Mouse (Mus musculus) midbrain, embryonic 13.5 days (tissue): Measurements from ENCODE around the gene Gfi1. TPM values are rescaled to one million over a fixed set of nuclear protein-coding genes. Genes with fewer than 3 reads are reported as not detected.
A peak's percentile ranks its signal among the peaks of the same experiment; 100 is the strongest.

Experiments used
- ATAC-seq: fragments of 200-750 bp; cut with Nextera tagmentation; 2 replicates; pipeline ENCODE4 v1.8.0; 2017; ENCODE audit warnings: mild to moderate bottlenecking, moderate TSS enrichment, moderate library complexity
- H3K27ac ChIP-seq: fragments of 300-500 bp; sonication (generic); 2 replicates; pipeline ENCODE4 v1.5.1; 2015; ENCODE audit warnings: inconsistent platforms, mild to moderate bottlenecking, moderate library complexity
- H3K27me3 ChIP-seq: fragments of 300-500 bp; sonication (generic); 2 replicates; pipeline ENCODE4 v1.6.1; 2015; ENCODE audit warnings: mild to moderate bottlenecking, inconsistent platforms
- H3K36me3 ChIP-seq: fragments of 300-500 bp; sonication (generic); 2 replicates; pipeline ENCODE4 v1.6.1; 2015; ENCODE audit warnings: mild to moderate bottlenecking, inconsistent platforms
- H3K4me1 ChIP-seq: fragments of 300-500 bp; sonication (generic); replicated peaks from 2 replicates; pipeline ENCODE4 v1.6.1; 2015; ENCODE audit warnings: inconsistent platforms
- H3K4me2 ChIP-seq: fragments of 300-500 bp; sonication (generic); replicated peaks from 2 replicates; pipeline ENCODE4 v1.6.1; 2015; ENCODE audit warnings: moderate library complexity, mild to moderate bottlenecking, inconsistent platforms
- H3K4me3 ChIP-seq: fragments of 300-500 bp; sonication (generic); replicated peaks from 2 replicates; pipeline ENCODE4 v1.5.1; 2015; ENCODE audit warnings: mild to moderate bottlenecking, inconsistent platforms
- H3K9ac ChIP-seq: fragments of 300-500 bp; sonication (generic); replicated peaks from 2 replicates; pipeline ENCODE4 v1.6.1; 2015; ENCODE audit warnings: mild to moderate bottlenecking, inconsistent platforms
- H3K9me3 ChIP-seq: fragments of 300-500 bp; sonication (generic); 2 replicates; pipeline ENCODE4 v1.6.1; 2016; ENCODE audit warnings: mild to moderate bottlenecking, inconsistent platforms
- WGBS: fragments of 180-500 bp; shearing (Covaris S2); methylation state at CpG from one replicate; pipeline ENCODE4 v1.1.7; 2015; 5-methylcytosine and 5-hydroxymethylcytosine counted together
- polyA plus RNA-seq: library from polyadenylated mRNA; unstranded; fragments of >200 nt; fragmentation: Nextera tagmentation; extraction: Ambion mirVana; gene quantifications from 2 replicates; pipeline ENCODE4 v1.2.1, GENCODE M21; 2015

Gene Gfi1
- not detected in 2 replicates for polyA plus RNA-seq

DNA sequence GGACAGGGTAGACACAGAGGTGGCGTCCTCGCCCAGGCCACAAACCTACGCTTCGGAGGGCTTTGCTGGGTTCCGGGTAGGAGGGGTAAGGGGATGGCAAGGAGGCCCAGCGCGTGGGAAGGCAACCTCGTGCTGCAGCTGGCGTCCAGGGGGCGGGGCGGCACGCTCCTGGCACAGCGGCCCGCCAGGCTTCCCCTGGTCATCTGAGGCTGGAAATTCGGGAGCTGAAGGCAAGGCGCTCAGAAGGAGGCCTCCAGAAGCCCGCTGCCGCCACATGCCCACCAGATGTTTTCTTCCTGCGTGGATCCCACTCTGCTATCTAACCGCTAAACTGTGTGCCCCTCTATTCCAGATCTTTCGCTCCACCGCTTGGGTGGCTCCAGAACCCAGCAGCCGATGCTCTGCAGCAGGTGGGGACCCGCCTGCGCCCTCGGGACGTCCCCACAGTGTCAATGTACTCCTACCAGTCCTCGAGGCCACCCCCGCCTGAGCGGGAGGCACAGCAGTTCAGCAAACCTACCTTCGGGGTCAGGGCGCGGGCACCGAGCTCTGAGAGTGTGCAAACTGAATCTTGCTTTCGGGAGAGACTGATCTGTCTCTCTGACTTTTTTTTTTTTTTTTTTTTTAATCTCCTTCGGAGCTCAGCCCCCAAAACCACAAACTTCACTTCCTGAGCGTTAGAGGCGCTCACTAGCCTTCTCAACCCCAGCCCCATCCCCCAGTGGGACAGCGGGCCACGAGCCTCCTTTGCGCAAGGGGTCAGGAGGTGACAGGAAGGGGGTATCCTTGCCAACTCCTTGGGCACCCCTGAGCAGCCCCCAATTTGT, at the start of gene Gfi1:
TSS of gene Gfi1 (minus strand) at position 602 of the 827 bp plus-strand sequence.
- H3K4me1 ChIP-seq = peaks cover 53% of the 10 kb centered on the region
- no peak within 1 kb of the TSS for H3K27ac ChIP-seq
- ATAC-seq = no peak
- H3K9ac ChIP-seq = 0 out of 2 replicates have a peak within 1 kb of the TSS, but pooled peaks have one; percentile 8
- peak within 1 kb of the TSS; percentile 23 for H3K4me3 ChIP-seq
- H3K36me3 ChIP-seq = no peaks in the 10 kb centered on the region
- H3K4me2 ChIP-seq = peak within 1 kb of the TSS; percentile 42
- peaks cover 94% of the 10 kb centered on the region for H3K27me3 ChIP-seq
- WGBS = 1% methylated on average over 41 of the region's 41 CpGs
- no peaks in the 10 kb centered on the region for H3K9me3 ChIP-seq

DNA sequence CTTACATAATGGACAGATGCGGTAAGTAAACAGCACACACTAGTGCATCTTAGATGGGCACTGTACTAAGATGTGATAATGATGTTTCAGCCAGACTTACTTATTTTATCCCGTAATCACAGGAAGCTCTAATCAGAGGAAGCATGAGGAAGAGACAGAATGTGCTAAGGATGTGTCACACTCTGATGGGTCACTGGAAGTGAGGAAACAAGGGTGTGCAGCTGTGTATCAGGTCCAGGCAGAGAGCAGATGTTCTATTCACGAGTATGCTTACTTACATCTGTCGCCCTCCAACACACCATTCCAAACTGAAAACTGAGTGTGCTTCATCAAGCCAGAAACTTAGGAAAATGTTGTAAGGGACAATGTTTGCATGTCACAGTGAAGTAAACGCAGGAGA, 46.2 kb upstream of the Gfi1 start:
- H3K27ac ChIP-seq = no peak overlapping the region
- H3K9ac ChIP-seq = no peak overlapping the region
- H3K4me2 ChIP-seq = no peak overlapping the region
- H3K36me3 ChIP-seq = peaks cover 6% of the 10 kb centered on the region
- H3K9me3 ChIP-seq = 0 out of 2 replicates have a peak, but pooled peaks cover 2% of the 10 kb centered on the region
- no peaks in the 10 kb centered on the region for H3K4me1 ChIP-seq
- 89% methylated on average over 5 of the region's 5 CpGs for WGBS
- H3K4me3 ChIP-seq = no peak overlapping the region
- no peaks in the 10 kb centered on the region for H3K27me3 ChIP-seq
- ATAC-seq = no peak

DNA sequence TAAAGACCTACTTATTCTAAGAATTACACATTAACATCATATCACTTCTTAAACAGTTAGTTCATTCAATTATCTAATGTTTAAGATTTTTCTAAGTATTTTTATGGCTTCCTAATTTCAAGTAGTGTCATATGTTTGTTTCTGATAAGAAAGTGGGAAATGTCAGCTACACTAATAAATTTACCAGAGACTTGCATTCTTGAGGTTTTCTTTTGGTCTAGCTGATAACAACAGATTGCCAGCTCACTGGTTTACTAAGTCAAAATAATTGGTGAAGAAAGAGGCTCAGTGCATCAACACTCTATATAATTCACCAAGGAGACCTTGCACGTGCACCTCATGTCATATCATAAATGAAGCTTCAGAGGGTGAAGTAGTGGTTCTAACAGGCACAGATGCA, 42.4 kb upstream of the Gfi1 start:
- Histone ChIP-seq H3K4me2 (no peak overlapping the region), H3K27me3 (no peaks in the 10 kb centered on the region), H3K9ac (no peak overlapping the region), H3K4me1 (no peaks in the 10 kb centered on the region), H3K27ac (no peak overlapping the region), H3K9me3 (0 out of 2 replicates have a peak, but pooled peaks cover 2% of the 10 kb centered on the region), H3K4me3 (no peak overlapping the region), H3K36me3 (peaks cover 6% of the 10 kb centered on the region)
- no peak for ATAC-seq
- WGBS = 87% methylated on average over 1 of the region's 1 CpGs

DNA sequence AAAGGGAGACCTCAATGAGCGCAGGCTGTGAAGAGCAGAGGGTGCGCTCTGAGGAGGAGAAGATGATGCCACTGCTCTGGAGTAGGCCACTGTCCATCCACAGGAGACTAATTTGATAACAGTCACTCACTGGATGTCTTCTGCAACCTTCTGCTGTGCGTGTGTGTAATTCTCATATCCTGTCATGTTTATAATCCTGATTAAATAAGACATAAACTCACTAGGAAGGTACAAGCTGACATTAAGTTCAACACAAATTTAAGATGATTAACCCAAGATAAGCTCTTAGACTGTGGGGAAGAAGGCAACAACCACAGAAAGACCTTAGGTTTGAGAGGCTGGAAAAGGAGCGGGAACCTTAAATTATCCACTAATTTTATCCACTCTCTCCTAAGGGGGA, 40.1 kb upstream of the Gfi1 start:
- no peaks in the 10 kb centered on the region for H3K27me3 ChIP-seq

DNA sequence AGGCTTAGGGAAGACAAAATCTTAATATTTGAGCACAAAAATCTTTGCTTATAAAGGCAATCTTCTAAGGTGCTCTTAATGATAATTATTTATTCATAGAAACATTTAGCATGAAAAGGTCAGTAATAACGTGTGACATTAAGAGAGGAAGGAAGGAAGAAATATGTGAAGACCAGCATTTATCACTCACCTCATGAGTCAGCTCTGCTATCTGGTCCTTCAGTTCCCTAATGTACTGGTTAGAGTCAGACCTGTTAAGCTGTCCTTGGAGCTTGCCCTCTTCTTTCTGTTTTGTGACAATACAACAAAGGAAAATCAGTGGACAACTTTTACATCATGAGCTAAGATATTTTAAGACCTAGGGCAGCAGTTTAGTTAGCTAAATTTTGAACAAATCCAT, 38.6 kb upstream of the Gfi1 start:
- no peak overlapping the region for H3K27ac ChIP-seq
- 83% methylated on average over 1 of the region's 1 CpGs for WGBS
- H3K9ac ChIP-seq = no peak overlapping the region
- H3K4me1 ChIP-seq = no peaks in the 10 kb centered on the region
- peaks cover 8% of the 10 kb centered on the region for H3K36me3 ChIP-seq
- H3K4me3 ChIP-seq = no peak overlapping the region
- H3K9me3 ChIP-seq = 0 out of 2 replicates have a peak, but pooled peaks cover 2% of the 10 kb centered on the region
- H3K4me2 ChIP-seq = no peak overlapping the region
- no peak for ATAC-seq
- no peaks in the 10 kb centered on the region for H3K27me3 ChIP-seq

More for the DNA sequence above, 40.1 kb upstream of the Gfi1 start:
- no peak overlapping the region for H3K9ac ChIP-seq
- H3K36me3 ChIP-seq = peaks cover 8% of the 10 kb centered on the region
- H3K4me1 ChIP-seq = no peaks in the 10 kb centered on the region
- H3K9me3 ChIP-seq = 0 out of 2 replicates have a peak, but pooled peaks cover 2% of the 10 kb centered on the region
- no peak overlapping the region for H3K27ac ChIP-seq
- H3K4me3 ChIP-seq = no peak overlapping the region
- no peak overlapping the region for H3K4me2 ChIP-seq
- 96% methylated on average over 4 of the region's 4 CpGs for WGBS
- no peak for ATAC-seq

DNA sequence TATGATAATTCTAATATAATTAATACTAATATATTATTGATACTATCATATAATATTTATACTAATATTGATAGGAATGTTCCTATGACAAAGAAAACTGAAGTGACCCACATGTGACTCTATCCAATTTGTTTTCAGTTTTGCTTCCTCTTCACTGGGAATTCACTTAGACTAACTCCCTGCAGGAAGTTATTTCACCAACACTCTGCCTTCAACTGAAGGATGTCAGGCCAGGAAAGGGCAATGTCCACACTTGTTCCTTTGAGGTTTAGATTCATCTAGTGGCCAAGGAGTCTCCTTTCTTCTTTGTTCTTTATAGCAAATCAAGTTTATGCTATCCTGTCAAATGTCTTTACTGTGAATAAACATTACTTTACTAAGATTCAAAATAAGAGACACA, 37.8 kb upstream of the Gfi1 start:
- Histone ChIP-seq H3K9me3 (0 out of 2 replicates have a peak, but pooled peaks cover 2% of the 10 kb centered on the region), H3K27ac (no peak overlapping the region), H3K4me1 (no peaks in the 10 kb centered on the region), H3K4me3 (no peak overlapping the region), H3K27me3 (no peaks in the 10 kb centered on the region), H3K9ac (no peak overlapping the region), H3K4me2 (no peak overlapping the region), H3K36me3 (peaks cover 8% of the 10 kb centered on the region)
- no peak for ATAC-seq

DNA sequence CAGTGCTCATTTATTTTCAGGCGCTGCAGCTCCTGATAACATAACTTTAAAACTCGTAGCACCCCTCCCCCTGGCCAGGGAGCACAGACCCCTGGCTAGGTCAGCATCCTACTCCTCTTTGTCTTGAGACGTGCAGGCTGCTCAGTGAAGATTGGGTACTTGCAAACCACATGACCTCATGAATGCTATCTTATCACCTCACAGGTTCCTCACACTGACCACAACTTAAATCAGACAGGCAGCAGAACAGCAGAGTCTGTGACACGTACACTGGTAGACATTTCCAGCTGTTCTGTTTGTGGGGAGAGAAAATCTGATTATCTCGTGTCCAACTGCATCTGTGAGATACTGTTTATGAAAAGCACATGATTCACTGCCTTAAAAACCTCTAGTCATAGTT, 33.3 kb upstream of the Gfi1 start:
- Histone ChIP-seq H3K4me2 (no peak overlapping the region), H3K4me1 (no peaks in the 10 kb centered on the region), H3K4me3 (no peak overlapping the region), H3K9me3 (no peaks in the 10 kb centered on the region), H3K9ac (no peak overlapping the region), H3K27ac (no peak overlapping the region), H3K36me3 (0 out of 2 replicates have a peak, but pooled peaks cover 2% of the 10 kb centered on the region), H3K27me3 (no peaks in the 10 kb centered on the region)
- 66% methylated on average over 5 of the region's 5 CpGs for WGBS
- no peak for ATAC-seq

DNA sequence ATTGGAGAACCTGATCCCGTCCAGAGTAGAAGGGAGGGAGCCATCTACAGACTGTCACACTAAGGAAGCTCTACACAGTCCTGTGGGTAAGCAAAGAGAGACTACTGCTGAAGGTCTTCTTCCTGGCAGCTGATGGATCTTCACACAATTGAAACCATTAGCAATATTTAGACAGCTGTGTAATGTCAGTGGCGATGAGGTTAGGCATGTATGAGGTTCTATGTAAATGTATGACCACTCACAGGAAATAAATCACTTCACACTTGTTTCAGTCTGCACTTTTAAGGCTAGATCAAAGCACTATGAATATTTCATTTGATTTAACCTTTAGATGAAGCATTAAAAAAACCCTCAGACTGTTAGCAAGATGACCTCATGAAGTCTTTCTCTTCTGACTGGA, 30.2 kb upstream of the Gfi1 start:
- WGBS = 81% methylated on average over 2 of the region's 2 CpGs

DNA sequence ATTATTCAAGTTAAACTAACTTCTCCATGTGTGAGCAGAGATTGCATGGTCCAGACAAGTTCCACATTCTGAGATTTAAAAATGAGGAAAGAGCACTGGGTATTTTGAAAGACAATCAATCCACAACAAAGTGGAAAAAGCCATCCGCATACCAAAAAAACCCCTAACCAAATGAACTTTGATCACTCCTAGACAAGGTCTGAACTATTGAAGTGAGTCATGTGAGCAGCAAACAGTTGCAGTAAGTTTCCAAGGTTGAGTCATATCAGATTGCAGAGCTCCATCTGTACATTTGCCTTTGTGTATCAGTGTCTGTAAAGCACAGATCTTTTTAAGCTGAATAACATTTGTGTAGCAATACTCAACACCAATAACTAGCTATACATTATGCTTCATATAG, 28.9 kb upstream of the Gfi1 start:
- Histone ChIP-seq H3K4me1 (no peaks in the 10 kb centered on the region), H3K9ac (no peak overlapping the region), H3K36me3 (no peaks in the 10 kb centered on the region), H3K4me2 (no peak overlapping the region), H3K27me3 (no peaks in the 10 kb centered on the region), H3K27ac (no peak overlapping the region), H3K4me3 (no peak overlapping the region), H3K9me3 (no peaks in the 10 kb centered on the region)
- WGBS = 94% methylated on average over 1 of the region's 1 CpGs
- no peak for ATAC-seq

More for the DNA sequence above, 30.2 kb upstream of the Gfi1 start:
- Histone ChIP-seq H3K27me3 (no peaks in the 10 kb centered on the region), H3K9ac (no peak overlapping the region), H3K27ac (no peak overlapping the region), H3K4me2 (no peak overlapping the region), H3K9me3 (no peaks in the 10 kb centered on the region), H3K36me3 (no peaks in the 10 kb centered on the region), H3K4me1 (no peaks in the 10 kb centered on the region), H3K4me3 (no peak overlapping the region)
- no peak for ATAC-seq

DNA sequence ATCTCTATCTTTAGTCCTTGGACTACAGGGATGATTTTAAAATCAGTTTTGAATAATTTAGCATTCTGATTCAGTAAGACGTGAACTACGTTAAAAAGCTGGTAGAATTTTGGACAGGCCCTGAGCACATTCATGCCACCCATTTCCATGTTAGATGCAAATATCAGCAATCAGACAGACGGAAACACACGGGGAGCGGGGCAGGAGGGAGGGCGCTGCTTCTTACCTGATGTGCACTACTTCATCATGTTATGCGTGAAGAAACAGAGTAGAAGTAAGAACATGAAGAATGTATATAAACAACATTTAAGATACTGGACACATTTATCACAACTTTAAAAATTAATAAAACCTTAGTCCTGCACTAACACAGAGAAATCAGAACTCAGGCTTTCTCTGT, 27.8 kb upstream of the Gfi1 start:
- Histone ChIP-seq H3K4me1 (no peaks in the 10 kb centered on the region), H3K27ac (no peak overlapping the region), H3K36me3 (no peaks in the 10 kb centered on the region), H3K9me3 (no peaks in the 10 kb centered on the region), H3K27me3 (no peaks in the 10 kb centered on the region), H3K4me3 (no peak overlapping the region), H3K4me2 (no peak overlapping the region), H3K9ac (no peak overlapping the region)
- ATAC-seq = no peak
- 94% methylated on average over 7 of the region's 7 CpGs for WGBS

DNA sequence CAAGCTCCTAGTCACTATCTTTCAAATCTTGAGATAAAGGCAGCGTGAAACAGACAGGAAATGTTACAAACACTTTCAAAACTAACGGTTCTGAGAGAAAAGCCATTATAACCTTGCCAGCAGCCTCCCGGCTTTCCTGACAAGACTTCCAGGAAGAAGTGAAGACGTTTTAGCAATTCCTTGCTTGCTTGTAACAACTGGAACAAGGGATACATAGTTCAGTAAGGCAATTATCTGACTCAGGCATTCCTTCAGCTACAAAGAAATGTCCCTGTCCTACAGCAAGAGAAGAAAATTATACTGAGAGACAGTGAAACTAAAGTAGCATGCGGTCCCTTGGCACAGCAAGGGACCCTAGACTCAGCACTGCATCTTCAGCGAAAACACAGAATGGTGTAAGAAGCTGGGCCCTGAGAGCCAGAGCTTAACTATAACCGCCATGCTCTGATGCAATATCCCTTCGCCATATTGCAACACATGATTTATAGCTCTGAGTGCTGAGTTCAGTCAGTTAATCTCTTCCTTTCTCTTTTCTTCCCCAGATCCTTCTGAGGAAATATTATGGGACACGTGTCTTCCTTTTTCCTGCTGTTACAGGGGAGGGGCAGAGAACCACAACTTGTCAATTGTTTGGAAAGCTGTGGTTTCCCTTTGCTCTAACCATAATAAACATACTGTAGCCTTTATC, 23.5 kb upstream of the Gfi1 start:
- no peak overlapping the region for H3K4me3 ChIP-seq
- H3K9me3 ChIP-seq = no peaks in the 10 kb centered on the region
- H3K9ac ChIP-seq = no peak overlapping the region
- no peaks in the 10 kb centered on the region for H3K36me3 ChIP-seq
- H3K4me1 ChIP-seq = no peaks in the 10 kb centered on the region
- no peaks in the 10 kb centered on the region for H3K27me3 ChIP-seq
- no peak overlapping the region for H3K4me2 ChIP-seq
- ATAC-seq = no peak
- 81% methylated on average over 9 of the region's 9 CpGs for WGBS
- H3K27ac ChIP-seq = no peak overlapping the region

DNA sequence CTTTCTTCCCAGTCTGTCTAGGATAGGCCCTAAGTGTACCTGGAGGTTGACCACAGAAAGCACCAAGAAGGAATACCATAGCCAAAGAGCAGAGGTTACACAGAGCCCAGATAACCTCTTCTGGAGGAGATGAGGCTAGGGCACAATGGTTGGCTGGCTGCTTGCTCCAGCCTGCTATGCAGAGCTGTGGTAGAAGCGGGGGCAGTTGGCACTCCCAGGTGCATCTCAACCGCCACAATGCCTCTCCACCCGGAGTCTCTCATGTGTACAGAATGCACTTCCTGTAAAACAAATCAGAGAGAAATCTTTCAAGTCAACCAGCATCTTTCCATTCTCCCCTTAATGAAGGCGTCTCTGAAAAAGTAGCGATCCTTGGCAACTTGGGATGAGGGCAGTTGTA, 13.2 kb upstream of the Gfi1 start:
- Histone ChIP-seq H3K4me1 (0 out of 2 replicates have a peak, but pooled peaks cover 5% of the 10 kb centered on the region), H3K4me2 (no peak overlapping the region), H3K36me3 (0 out of 2 replicates have a peak, but pooled peaks cover 3% of the 10 kb centered on the region), H3K9me3 (no peaks in the 10 kb centered on the region), H3K27me3 (no peaks in the 10 kb centered on the region), H3K4me3 (no peak overlapping the region), H3K27ac (no peak overlapping the region), H3K9ac (no peak overlapping the region)
- no peak for ATAC-seq
- 96% methylated on average over 5 of the region's 5 CpGs for WGBS
